Mouse (Mus musculus) liver (tissue): ENCODE results near the gene Eri3.

Experiments
- DNase-seq: peaks from one replicate; pipeline ENCODE4 v3.0.0-alpha.2; 2020; ENCODE audit warnings: mixed read lengths

Gene Eri3

GRCm38 (mm10) chr4:117550140-117550851 is at the start of gene Eri3:
Eri3 (plus strand) TSS chr4:117550365.
- peak; percentile 96 for DNase-seq

GRCm38 (mm10) chr4:117518246-117518645 is 31.9 kb upstream of the Eri3 start:
- DNase-seq, result no peak

GRCm38 (mm10) chr4:117521350-117521749 is 28.8 kb upstream of the Eri3 start:
- no peak for DNase-seq

- DNase-seq, result peak; percentile 20
Observed at GRCm38 (mm10) chr4:117525990-117526389, 24.2 kb upstream of the Eri3 start.

GRCm38 (mm10) chr4:117527116-117527899 is 22.9 kb upstream of the Eri3 start:
- no peak for DNase-seq

- DNase-seq, result peak; percentile 71
Observed at GRCm38 (mm10) chr4:117527952-117528351, 22.2 kb upstream of the Eri3 start.

GRCm38 (mm10) chr4:117529843-117530242 is 20.3 kb upstream of the Eri3 start:
- no peak for DNase-seq

GRCm38 (mm10) chr4:117535496-117536200 is 14.5 kb upstream of the Eri3 start:
- DNase-seq, result no peak

GRCm38 (mm10) chr4:117537002-117537401 is 13.2 kb upstream of the Eri3 start:
- no peak for DNase-seq

DNA sequence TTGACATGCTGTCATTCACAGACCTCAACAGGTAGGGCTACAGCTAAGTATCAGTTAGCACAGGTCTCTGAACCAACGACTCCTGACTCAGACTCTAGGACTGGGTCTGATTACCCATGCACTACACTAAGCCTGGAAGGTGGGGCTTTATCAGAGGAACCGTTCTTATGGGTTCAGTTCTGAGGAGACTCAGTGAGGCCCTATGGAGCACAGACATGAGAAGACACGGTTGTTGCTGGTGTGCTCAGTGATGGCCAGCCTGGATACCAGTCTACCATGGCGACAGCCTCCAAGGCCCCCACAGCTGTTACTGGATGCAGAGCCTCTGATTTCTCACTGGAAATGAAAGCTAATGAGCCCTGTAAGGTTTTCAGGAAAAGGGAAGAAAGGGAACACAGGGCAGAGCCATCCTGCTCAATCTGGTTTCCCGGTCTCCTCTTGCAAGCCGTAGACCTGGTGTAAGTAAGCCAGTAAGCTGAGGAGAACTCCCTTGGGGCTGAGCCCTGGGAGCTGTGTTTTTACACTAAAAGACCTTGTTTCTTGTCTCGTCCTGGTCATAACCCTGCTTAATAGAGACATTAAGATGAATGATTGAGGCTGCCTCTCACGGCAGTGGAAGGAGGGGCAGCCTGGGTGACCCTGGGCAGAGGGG is 10.7 kb upstream of the Eri3 start:
- no peak for DNase-seq

GRCm38 (mm10) chr4:117540571-117540970 is 9.6 kb upstream of the Eri3 start:
- DNase-seq, result no peak

DNA sequence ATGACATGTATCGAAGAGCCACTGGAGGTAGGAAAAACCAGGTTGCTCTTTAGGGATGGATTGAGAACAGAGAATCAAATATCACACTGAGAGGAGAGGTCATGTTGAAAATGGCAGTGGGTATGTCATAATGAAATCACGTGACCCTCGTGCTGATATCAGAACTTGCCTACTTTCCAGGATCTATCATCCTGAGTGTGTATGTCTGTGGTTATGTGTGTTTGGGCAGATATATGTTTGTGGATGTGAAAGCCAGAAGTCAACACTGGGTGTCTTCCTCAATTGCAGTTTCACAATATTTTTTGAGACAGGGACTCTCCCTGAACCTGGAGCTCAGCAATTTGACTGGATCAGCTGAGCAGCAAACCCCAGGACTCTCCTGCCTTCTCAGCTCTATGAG is 4.7 kb upstream of the Eri3 start:
- no peak for DNase-seq

DNA sequence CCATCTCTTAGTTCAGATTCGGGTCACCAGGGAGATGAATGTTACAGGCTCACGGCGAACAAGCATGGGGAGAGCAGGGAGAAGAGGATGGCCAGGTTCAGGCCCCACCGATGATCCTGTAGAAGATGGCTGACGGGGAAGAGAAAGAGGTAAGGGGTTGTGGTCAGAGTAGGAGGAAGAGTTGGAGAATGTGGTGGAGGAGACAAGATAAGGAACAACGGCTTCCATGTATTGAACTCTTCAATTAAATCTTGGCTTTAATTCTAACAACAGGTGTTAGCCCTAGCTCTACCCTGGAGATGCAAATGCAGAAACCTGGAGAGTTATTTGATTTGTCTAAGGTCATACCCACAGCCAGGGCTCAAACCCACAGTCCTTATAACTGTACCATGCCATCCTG is 3.5 kb upstream of the Eri3 start:
- no peak for DNase-seq

DNA sequence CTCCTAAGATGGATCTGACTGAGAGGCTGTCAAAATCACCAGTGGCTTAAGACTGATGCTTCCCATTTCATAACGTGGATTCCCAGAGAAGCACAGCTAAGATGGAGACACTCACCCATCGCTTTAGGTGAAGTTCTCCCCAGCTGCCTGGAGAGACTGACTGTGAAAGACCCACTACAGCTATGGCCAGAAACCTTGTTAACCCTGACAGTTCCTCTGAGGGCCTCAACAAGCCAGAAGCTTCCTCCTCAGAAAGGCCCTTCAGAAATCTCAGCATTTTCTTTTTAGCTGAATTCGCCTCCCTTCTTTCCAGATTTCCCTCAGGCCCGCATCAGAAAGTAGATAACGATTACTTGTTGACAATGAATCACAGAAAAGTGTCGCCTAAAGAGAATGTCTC is 589 bp upstream of the Eri3 start:
- no peak for DNase-seq

DNA sequence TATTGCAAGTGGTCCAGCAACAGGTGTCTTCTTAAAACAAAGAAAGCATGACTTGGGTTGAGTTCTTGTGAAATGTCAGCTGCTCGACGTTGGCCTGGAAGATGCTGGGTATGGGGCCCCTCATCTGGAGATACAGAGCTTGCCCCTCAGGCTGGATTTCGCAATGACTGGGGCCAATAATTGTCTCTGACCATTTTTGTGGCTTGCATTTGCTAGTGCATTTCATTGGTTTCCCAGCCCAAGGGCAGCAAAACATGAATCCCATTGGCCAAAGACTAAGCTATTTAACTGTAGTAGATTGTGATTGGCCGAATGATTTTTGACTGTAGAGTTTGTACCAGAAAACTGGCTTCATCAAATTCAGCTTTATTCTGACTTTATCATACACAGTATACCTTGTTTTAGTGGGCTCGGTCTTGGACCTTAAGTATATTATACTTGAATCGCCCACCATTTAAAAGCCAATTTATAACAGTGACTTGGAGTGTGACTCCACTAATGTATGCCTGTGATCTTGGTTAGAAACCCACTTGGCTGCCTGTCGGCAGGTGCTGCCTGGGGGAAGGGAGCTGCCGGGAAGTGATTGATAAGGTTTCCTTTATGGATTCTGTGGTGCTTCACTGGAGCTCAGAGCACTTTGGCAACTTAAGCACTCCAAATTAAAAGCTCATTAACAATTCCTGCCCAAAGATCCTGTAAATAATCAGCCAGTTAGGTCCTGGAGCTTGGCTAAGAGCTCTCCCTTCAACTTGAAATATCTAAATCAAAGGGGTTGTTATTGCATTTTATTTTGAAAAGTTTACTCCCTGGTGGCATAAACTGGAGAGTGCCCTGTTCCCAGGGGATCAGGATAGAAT is 1.2 kb downstream of the Eri3 start:
- DNase-seq, result peak; percentile 13

GRCm38 (mm10) chr4:117555495-117555894 is 5.3 kb downstream of the Eri3 start:
- no peak for DNase-seq

DNA sequence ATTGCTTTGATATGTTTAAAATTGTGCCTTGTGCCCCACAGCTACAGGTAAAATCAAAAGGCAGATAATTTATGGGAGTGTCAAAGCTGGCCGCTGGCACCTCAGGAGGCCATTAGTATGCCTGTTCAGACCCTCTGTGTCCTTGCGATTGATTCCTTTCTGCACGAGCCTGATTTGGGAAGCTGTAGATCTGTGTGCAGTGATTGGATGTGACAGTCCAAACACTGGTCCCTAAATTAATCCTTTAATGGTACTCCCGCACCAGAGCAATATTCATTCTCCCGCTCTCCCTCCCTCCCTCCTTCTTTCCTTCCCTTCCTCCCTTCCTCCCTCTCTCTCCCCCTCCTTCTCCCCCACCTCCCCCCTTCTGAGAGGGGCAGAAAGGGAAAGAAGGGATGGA is 6.2 kb downstream of the Eri3 start:
- DNase-seq, result no peak

GRCm38 (mm10) chr4:117557068-117557645 is 7.0 kb downstream of the Eri3 start:
- no peak for DNase-seq

- DNase-seq, result peak; percentile 6
Observed at GRCm38 (mm10) chr4:117563967-117564366, 13.8 kb downstream of the Eri3 start.

- DNase-seq, result no peak
Observed at GRCm38 (mm10) chr4:117568846-117569245, 18.7 kb downstream of the Eri3 start.

GRCm38 (mm10) chr4:117570964-117571363 is 20.8 kb downstream of the Eri3 start:
- no peak for DNase-seq

GRCm38 (mm10) chr4:117577579-117577978 is 27.4 kb downstream of the Eri3 start:
- DNase-seq, result no peak
